Mouse (Mus musculus) cortical plate, adult 2 months (tissue): ENCODE data around the gene P3h4.

Source experiments
- CTCF ChIP-seq: fragments of 200-500 bp; IDR thresholded peaks from 2 replicates; pipeline ENCODE4 v1.5.1; 2011; ENCODE audit warnings: mild to moderate bottlenecking, control low read depth, low read length; ENCODE audit not compliant: insufficient read depth; ENCODE audit errors: extremely low read depth
- POLR2A ChIP-seq: fragments of 200-500 bp; IDR thresholded peaks from 2 replicates; pipeline ENCODE4 v1.6.1; 2011; ENCODE audit warnings: mild to moderate bottlenecking, low read length, control low read depth; ENCODE audit not compliant: insufficient read depth; ENCODE audit errors: extremely low read depth

DNA sequence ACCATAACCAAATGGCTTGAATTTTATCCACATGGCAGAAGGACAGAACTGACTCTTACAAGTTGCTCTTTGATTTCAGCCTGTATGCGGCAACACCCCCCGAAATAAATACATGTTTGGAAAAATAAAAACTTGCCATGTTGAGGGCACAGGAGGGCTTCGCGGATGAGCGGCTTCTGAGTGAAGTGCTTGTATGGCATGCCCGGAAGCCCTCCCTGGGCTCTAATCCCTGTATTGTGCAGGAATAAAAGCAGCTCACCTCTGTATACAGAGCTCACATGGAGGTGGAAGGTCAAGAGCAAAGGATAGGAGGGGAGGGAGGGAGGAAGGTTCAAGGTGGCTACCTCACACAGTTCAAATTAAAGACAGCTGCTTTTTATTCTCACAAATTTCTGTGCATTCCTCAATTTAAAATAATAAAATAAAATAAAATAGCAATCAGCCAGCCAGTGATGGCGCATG lies 22.7 kb downstream of the P3h4 start:
- no peak for TF ChIP-seq POLR2A
- TF ChIP-seq CTCF, result no peak
